12 mouse cellular contexts compared by ENCODE assay signal in genomic region chr4:63232542-63233020, GRCm38 (mm10). TPM values are rescaled to one million over a fixed set of nuclear protein-coding genes. Genes with fewer than 3 reads are reported as not detected.
A peak's percentile ranks its signal among the peaks of the same experiment; 100 is the strongest.
DNase-seq lines count a peak whose midpoint lies in the region; ATAC-seq and TF ChIP-seq lines count a peak whose summit lies in the region.
"Had no signal": no experiment of that assay in that cellular context is flagged by ENCODE, and none has a peak within 500 bp of the region (broad histone marks: within the 10 kb centered on the region; RNA-seq: fewer than 3 reads in every experiment).

No protein-coding gene starts in this region.

- DNase-seq in heart, adult 2 months = peak; percentile 27 to 30
- DNase-seq in cerebellum, adult 11-12 months = peak; percentile 77
- peak; percentile 72 for DNase-seq in kidney, postnatal 10 days
- no peak for DNase-seq in spleen, postnatal 14 days (ENCODE audit: low spot score in 2 of 2)
- no peak for DNase-seq in ovary, adult 18-20 months (ENCODE audit: low spot score)
- DNase-seq in yolk sac, embryonic 10.5 days (ENCODE audit: low spot score) = no peak
- DNase-seq: embryo, embryonic 11 days; lung, postnatal 4 days had no signal

- no peaks in the 10 kb centered on the region for H3K9me3 ChIP-seq in heart, embryonic 11.5 days (replicated peaks; ENCODE audit: control insufficient read depth, low read length)
- no peaks in the 10 kb centered on the region for H3K9me3 ChIP-seq in embryonic facial prominence, embryonic 13.5 days

- no peak overlapping the region for H3K27ac ChIP-seq in heart, adult 2 months
- H3K27ac ChIP-seq in heart, embryonic 11.5 days (ENCODE audit: low read depth, low read length) = no peak overlapping the region
- H3K27ac ChIP-seq in embryonic facial prominence, embryonic 13.5 days = peak overlapping the region; percentile 45
- H3K27ac ChIP-seq: layer of hippocampus, adult 2 months had no signal

- TF ChIP-seq EP300 in heart, adult 2 months (IDR thresholded peaks at IDR 0.05; ENCODE audit: insufficient read depth, low read depth, low read length) = no peak

- no peak overlapping the region for H3K4me3 ChIP-seq in heart, adult 2 months
- H3K4me3 ChIP-seq in heart, embryonic 11.5 days (ENCODE audit: low read depth, low read length) = no peak overlapping the region
- H3K4me3 ChIP-seq in embryonic facial prominence, embryonic 13.5 days = no peak overlapping the region
- H3K4me3 ChIP-seq: layer of hippocampus, adult 2 months had no signal

- TF ChIP-seq CTCF in heart, adult 2 months (IDR thresholded peaks at IDR 0.05) = no peak

- no peak for TF ChIP-seq POLR2A in heart, adult 2 months (IDR thresholded peaks at IDR 0.05; ENCODE audit: insufficient read depth, low read depth, low read length)

- H3K4me1 ChIP-seq in heart, adult 2 months (ENCODE audit: control insufficient read depth, insufficient read depth, low read length) = peaks cover 21% of the 10 kb centered on the region
- H3K4me1 ChIP-seq in heart, embryonic 11.5 days (ENCODE audit: control insufficient read depth, insufficient read depth, low read length) = peaks cover 36% of the 10 kb centered on the region
- peaks cover 77% of the 10 kb centered on the region for H3K4me1 ChIP-seq in embryonic facial prominence, embryonic 13.5 days

- no peaks in the 10 kb centered on the region for H3K79me2 ChIP-seq in heart, adult 2 months (replicated peaks; ENCODE audit: control insufficient read depth, insufficient read depth, low read length)

- no peak for ATAC-seq in heart, embryonic 11.5 days (replicated peaks; ENCODE audit: insufficient number of reproducible peaks, low FRiP score, low TSS enrichment)
- ATAC-seq in embryonic facial prominence, embryonic 13.5 days (ENCODE audit: insufficient number of reproducible peaks, insufficient read depth, low FRiP score, low TSS enrichment, low read depth) = no peak
- ATAC-seq: forebrain, embryonic 16.5 days had no signal

- no peaks in the 10 kb centered on the region for H3K36me3 ChIP-seq in heart, adult 2 months (ENCODE audit: control insufficient read depth, insufficient read depth, low read length)
- no peaks in the 10 kb centered on the region for H3K36me3 ChIP-seq in heart, embryonic 11.5 days (ENCODE audit: control insufficient read depth, insufficient read depth, low read length)
- H3K36me3 ChIP-seq in embryonic facial prominence, embryonic 13.5 days = peaks cover 66% of the 10 kb centered on the region

- H3K9ac ChIP-seq in heart, adult 2 months (ENCODE audit: low read depth, low read length) = no peak overlapping the region
- H3K9ac ChIP-seq in heart, embryonic 11.5 days (ENCODE audit: low read depth, low read length) = no peak overlapping the region
- no peak overlapping the region for H3K9ac ChIP-seq in embryonic facial prominence, embryonic 13.5 days

- WGBS in heart, adult 2 months = 49% methylated on average over 2 of the region's 2 CpGs
- 39% methylated on average over 2 of the region's 2 CpGs for WGBS in heart, embryonic 11.5 days (ENCODE audit: insufficient replicate concordance)
- WGBS in embryonic facial prominence, embryonic 13.5 days = 38% methylated on average over 2 of the region's 2 CpGs

- no peaks in the 10 kb centered on the region for H3K27me3 ChIP-seq in heart, adult 2 months (ENCODE audit: control insufficient read depth, insufficient read depth, low read length)
- no peaks in the 10 kb centered on the region for H3K27me3 ChIP-seq in heart, embryonic 11.5 days (ENCODE audit: control insufficient read depth, insufficient read depth, low read length)
- H3K27me3 ChIP-seq in embryonic facial prominence, embryonic 13.5 days = no peaks in the 10 kb centered on the region

- intact Hi-C loops in heart, adult 2 months (cut with DNase I) = loop anchor here (5.0 kb wide), 3 partner anchors 45 to 75 kb away; no protein-coding TSS in a partner anchor

- no peak overlapping the region for H3K4me2 ChIP-seq in heart, embryonic 11.5 days
- no peak overlapping the region for H3K4me2 ChIP-seq in embryonic facial prominence, embryonic 13.5 days

RNA-seq across cellular contexts. Expression of gene Col27a1, which starts 18.8 kb away (rescaled TPM):
- total RNA-seq in heart, adult 2 months (2021) = 1 to 10 TPM in 1 of 2 experiments, under 1 TPM in 1; 0.86 to 1.8 TPM
- polyA plus RNA-seq in heart, adult 2 months (2012; rRNA removed) = 3.1 and 3.8 TPM in 2 replicates
- 3.3 and 3.4 TPM in 2 replicates for polyA plus RNA-seq in heart, embryonic 11.5 days (2014; fragmentation: Nextera tagmentation; extraction: Ambion mirVana)
- polyA plus RNA-seq in embryonic facial prominence, embryonic 13.5 days (2015; fragmentation: Nextera tagmentation; extraction: Ambion mirVana) = 26.1 and 30.2 TPM in 2 replicates

Comparison
In these comparisons a context has a peak if more than half of its experiments do, and no peak if none do; other contexts are left out.
1. DNase-seq: peak in heart, adult 2 months (2 of 2), cerebellum, adult 11-12 months (single experiment) and kidney, postnatal 10 days (single experiment); none in spleen, postnatal 14 days (0 of 2), ovary, adult 18-20 months (single experiment) and yolk sac, embryonic 10.5 days (single experiment).